Mouse (Mus musculus) yolk sac, embryonic 10.5 days (tissue): Measurements from ENCODE around the gene Dennd4a.
"Not testable (repeated sequence)": the region's sequence is repeated elsewhere in the genome, so short reads cannot be mapped to it uniquely, and the experiment has no call there.

ENCODE experiments used
- DNase-seq: peaks from one replicate; pipeline ENCODE4 v3.0.0-alpha.2; 2017; ENCODE audit warnings: low spot score

Dennd4a gene

GRCm38 (mm10) chr9:64811538-64812474 lies 666 bp downstream of the Dennd4a start:
- DNase-seq: no peak

DNA sequence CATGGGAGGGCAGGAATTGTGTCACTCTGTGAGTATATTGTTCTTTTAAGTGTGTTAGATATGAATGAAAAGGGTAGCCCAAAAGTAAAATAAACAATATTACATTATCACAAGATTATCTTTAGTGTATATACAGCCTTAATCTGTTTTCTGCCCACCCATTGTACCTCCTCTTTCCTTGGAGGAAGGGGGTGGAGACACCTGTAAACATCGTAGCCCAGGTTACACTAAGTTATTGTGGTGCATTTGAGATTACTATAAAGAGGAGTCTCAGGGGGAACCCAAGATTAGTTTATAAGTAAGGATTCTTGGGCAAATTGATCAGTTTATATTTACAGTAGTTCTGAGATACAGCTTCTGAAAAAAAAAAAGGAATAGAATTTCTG lies 1.3 kb downstream of the Dennd4a start:
- DNase-seq: no peak

DNA sequence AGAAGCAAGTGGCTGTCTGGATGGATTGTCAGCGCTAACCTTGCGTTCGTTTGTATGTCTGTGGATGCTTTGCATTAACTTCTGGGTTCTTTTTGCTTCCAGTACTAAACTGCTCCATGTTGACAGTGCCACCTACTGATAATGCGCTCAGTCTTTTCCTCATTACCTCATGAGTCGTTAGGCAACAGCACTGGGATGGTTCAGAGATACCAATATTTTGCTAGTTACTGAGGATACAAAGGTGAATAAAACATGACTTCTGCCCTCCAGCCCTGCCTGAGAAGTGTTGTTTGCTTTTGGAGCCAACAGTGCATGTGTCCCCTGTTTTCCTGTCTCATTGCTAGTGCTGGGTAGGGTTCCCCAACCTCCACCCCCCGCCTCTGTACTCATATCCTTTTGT lies 3.1 kb downstream of the Dennd4a start:
- no peak for DNase-seq

- not testable (repeated sequence) for DNase-seq
These were observed 8.5 kb downstream of the Dennd4a start for GRCm38 (mm10) chr9:64819686-64820085.

DNA sequence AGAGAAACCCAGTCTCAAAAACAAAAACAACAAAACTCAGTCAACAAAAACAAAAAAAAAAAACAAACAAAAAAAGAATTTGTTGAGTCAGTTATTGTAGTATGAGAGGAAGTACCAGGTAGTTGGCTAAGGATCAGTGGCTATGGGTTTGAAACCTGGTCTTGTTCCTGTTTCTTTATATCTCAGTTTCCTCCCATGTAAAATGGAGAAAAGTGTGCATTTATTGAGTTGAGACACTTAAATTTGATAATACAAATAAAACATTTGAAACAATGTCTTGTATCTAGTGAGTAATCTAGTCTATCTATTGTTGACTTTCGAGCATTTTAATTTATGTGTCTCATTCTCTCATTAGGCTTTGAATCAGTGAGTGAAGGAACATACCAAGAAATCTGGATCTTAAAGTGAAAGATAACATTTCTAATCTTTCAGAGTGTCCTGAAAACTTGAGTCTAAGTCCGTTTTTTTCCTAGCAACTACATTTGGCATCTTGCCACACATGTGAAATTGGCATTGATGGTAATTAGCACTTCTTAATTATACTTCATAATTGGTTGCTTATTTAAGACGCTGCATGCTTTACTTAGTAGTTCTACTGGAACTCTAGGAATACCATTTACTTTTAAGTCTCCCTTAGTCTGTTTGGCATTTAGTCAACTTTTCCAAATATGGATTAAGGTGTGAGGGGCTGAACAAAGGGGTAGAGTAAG lies 9.1 kb downstream of the Dennd4a start:
- DNase-seq: no peak

GRCm38 (mm10) chr9:64822235-64822634 lies 11.1 kb downstream of the Dennd4a start:
- DNase-seq: no peak

DNA sequence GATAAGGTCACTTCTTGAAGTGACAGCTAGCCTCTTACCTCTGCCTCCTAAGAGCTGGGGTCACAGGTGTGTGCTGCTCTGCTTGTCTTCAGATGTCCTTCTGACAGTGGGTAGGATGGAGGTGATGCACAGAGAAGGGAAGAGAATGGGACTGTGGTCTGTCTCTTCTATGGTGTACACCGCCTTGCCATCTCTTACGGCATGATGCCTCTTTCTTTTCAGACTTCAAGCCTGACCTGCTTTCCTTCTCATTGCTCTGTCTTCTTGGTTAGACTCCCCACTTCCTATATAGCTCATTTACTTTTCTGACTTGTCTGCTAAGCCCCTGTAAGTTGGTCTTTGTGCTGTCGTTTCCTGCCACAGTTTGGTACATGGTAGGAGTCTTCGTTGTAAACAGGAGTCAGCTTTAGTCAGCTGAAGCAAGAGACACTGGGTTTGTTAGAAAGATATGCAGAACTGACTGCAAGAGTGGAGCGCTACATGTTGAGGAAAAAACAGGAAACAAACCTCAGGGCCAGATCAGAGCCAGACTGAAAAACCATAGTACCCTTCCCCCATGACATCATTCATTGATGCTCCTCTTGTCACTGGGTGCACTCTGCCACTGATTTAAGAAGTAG lies 13.4 kb downstream of the Dennd4a start:
- no peak for DNase-seq

GRCm38 (mm10) chr9:64830092-64830618 lies 19.0 kb downstream of the Dennd4a start:
- DNase-seq: no peak

DNA sequence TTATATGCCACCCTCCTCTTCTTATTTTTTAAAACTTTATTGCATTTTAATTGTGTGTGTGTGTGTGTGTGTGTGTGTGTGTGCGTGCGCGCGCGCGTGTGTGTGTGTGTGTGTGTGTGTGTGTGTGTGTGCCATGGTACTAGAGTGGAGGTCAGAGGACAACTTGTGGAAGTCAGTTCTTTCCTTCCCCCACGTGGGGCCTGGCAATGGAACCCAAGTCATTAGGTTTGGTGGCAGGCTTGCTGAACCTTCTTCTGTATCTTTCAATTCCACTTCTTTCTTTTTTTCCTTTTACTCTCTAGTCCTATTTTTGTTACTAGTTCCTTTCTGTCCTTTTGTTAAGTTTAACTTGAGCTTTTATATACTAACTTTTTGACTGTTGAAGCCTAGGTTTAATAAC lies 19.5 kb downstream of the Dennd4a start:
- no peak for DNase-seq

- DNase-seq: no peak
These were observed 20.6 kb downstream of the Dennd4a start for GRCm38 (mm10) chr9:64831760-64832159.

GRCm38 (mm10) chr9:64834418-64834817 lies 23.3 kb downstream of the Dennd4a start:
- no peak for DNase-seq

- DNase-seq: no peak
These were observed 34.2 kb downstream of the Dennd4a start for GRCm38 (mm10) chr9:64845355-64845754.

- DNase-seq: no peak
These were observed 38.4 kb downstream of the Dennd4a start for GRCm38 (mm10) chr9:64849548-64849947.

DNA sequence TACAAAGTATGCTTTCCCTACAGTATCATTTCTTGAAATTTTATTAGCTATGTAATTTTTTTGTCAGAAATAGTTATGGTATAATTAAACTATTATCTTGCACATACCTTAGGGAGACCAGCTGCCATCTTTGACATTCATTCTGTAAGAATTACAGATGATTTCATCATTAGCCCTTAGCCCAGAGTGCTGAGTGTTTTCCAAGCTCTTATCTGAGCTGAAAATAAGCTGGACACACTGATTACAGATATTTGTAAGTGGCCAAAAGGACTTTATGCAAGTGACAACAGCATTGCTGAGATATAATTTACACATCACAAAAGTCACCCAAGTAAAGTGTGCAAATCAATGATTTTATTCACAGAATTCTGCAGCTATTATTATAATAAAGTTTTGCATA lies 48.9 kb downstream of the Dennd4a start:
- no peak for DNase-seq

GRCm38 (mm10) chr9:64862687-64863086 lies 51.5 kb downstream of the Dennd4a start:
- DNase-seq: no peak

DNA sequence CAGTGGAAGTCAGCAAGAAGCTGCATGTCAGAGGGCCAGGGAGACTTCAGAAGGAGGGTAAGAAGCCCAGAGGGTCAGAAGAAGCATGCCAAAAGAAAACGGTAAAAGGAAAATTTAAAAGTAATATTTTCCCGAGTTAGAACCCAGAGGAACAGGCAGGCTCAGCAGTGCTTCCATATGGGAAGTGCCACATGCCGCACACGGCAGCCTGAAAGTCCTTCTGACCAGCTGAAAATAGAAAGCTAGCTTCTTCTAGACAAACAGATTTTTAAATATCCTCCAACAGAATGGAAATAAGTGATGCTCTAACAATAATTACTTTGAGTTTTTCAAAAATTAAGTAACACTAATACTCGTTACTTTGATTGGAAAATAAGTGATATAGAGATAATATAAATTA lies 74.9 kb downstream of the Dennd4a start:
- DNase-seq: no peak

DNA sequence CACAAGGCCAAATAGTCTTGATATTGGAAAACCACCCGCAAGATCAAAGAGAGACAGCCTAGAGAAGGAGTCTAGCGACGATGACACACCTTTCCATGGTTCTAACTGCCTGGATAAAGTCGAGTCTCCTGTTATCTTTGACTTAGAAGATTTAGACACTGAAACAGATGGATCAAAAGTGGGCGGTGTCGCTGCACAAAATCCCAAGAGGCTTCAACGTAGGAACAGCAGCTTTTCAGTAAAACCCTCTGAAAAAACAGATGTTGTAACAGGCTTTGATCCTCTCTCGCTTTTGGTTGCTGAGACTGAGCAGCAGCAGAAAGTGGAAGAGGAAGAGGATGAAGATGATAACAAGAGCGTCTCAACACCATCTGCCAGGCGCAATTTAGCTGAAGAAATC lies 85.5 kb downstream of the Dennd4a start:
- no peak for DNase-seq

DNA sequence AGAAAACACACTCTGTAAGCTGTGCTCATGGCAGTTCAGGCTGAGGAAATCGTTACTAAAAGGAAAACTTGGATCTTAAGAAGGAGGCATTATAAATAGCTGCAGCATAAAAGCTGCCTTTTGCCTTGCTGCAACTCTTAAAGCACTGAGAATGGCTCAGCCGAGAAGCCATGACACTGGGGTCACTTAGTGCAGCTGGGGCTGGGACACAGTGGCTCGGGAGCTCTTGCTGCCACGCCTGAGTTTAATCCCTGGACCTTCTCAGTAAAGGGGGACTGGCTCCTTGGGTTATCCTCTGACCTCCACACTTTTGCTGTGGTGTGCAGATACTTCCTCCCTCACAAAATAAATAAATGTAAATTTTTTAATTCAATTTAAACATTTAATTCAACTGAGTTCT lies 91.7 kb downstream of the Dennd4a start:
- no peak for DNase-seq

- peak; percentile 22 for DNase-seq
These were observed 92.2 kb downstream of the Dennd4a start for GRCm38 (mm10) chr9:64903386-64903785.

GRCm38 (mm10) chr9:64904917-64905640 lies 93.9 kb downstream of the Dennd4a start:
- no peak for DNase-seq

DNA sequence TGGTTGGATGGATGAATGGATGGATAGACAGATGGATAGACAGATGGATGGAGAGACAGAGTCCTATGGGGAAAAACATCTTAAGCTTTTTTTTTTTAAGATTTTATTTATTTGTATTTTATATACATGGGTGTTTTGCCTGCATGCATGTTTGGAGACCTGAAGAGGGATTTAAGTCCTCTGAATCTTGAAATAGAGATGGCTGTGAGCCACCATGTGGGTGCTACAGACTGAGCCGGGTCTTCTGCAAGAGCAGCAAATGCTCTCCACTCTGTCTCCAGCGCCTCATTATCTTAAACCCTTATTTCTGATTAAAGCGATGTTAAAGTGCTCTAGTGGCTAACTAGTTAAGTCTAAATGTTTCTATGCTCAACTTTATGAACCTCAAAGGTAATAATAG lies 96.3 kb downstream of the Dennd4a start:
- DNase-seq: no peak

DNA sequence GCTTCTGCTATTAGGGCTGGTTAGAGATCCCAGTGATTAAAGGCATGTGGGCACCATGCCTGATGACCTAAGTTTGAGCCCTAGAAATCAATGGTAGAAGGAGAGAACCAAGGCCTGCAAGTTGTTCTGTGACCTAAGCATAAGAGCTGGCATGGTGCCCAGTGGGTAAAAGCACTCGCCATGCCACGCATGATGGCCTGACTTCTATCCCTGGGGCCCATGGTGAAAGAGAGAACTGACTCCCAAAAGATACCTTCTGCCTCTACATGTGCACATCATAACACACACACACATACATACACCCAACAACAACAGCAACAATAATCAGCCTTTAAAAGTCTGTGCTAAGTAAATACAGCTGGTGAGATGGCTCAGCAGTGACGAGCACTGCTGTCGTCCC lies 102.3 kb downstream of the Dennd4a start:
- DNase-seq: no peak
